Mouse (Mus musculus): ENCODE measurements around the gene Ky.

Ky gene

DNA sequence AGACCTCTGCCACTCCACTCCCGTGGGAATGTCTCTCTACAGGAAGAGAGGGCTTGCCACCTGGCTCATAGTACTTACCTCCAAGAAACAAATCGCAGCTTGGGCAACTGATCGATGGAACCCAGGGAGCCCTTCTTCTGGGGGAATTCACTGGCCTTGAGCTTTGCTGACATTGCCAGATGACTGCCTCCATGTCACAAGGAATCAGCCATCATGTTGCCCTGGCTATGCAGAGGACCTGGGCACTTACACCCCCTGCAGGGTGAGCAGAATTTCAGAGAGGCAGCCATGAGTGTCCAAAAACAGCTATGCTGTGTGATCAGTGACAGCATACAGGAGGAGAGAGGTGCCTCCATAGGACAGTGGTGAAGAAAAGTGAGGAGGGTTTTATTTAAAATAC, 48.2 kb downstream of the Ky start:
- no peak for DNase-seq

DNA sequence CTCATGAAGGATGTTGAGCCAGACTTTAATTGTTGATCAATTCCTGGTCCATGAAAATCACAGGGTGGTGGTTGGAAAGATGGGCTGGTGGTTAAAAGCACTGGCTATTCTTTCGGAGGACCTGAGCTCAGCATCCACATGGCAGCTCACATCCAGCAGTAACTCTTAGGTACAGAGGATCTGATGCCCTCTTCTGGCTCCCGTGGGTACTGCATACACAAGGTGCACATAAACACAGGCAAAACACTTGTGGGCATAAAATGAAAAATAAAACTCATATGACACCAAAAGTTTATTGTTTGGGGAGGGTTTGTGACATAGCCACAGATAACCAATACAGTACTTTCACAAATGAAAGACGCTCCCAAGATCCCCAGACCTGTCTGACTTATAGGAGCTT, 52.9 kb downstream of the Ky start:
- DNase-seq = no peak

DNA sequence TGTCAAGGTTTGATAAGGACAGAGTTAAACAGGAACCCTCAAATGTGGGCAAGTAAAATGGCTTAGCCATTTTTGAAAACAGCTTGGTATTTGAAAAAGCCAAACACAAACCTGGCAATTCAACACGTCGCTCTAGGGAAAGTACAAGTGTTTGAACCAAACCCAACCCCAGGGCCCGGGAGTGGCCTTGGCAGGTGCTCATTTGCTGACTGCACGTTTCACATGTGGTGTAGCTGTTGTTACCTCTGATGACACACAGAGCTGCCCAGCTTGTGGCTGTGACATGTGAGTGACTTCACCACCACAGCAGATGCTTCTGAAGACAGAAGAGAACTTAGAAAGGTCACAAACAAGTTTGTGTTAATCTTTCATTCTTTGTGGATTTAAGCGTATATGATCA, 67.3 kb downstream of the Ky start:
- DNase-seq = no peak

DNA sequence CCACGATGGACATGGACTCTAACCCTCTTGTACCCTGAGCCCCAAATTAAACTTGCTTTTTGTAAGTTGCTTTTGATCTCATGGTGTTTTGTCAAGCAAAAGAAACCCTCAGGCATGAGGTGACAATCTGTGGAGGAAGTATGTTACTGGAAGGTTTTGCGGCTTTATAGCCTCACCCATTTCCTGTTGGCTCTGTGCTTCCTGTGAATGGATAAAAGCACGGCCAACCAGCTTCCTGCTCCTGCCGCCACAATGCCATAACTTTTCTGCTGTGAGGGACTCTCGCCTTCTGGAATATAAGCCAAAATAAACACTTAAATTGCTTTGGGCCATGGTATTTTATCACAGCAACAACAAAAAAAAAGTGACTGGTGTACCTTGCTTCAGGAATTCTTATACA, 71.9 kb downstream of the Ky start:
- no peak for DNase-seq

DNA sequence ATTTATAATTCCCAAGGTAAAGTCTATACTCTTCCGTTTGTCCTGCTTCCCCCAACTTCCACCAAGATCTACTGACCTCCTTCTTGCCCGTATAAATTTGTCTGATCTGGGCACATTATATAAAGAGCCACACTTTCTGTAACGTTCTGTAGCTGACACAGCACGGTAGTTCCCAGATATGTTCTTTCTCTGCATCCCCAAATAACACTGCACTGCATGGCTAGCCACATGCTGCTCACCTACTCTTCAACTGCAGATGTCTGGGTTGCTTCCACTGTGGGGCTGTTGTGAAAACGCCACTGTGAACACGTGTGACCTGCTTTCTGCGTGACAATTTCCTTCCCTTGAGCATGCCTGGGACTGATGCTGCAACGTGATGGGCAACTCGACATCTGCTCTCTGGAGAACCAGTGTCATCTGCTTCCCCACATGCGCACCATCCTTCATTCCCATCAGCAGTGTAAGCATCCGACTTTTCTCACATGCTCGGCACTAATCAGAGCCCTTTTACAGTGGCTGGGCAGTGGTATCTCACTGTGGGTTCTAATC, 76.4 kb downstream of the Ky start:
- no peak for DNase-seq

DNA sequence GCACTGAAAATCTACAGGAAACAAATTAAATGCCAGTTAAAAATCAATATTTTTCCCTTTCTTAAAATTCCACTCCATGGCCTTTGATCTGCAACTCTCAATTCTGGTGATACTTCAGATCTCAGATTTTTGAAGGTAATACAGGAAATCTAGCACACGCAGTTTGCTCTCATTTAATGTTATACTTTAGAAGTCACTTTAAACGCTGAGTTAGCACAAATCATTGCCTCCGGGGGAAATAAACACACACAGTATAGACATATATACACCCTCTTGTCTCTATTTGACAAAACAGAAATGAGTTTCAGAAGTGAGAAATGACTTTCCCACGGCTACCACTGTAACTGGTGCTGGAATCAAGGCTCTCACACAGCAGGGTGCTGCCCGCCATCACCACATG, 81.8 kb downstream of the Ky start:
- DNase-seq = no peak

DNA sequence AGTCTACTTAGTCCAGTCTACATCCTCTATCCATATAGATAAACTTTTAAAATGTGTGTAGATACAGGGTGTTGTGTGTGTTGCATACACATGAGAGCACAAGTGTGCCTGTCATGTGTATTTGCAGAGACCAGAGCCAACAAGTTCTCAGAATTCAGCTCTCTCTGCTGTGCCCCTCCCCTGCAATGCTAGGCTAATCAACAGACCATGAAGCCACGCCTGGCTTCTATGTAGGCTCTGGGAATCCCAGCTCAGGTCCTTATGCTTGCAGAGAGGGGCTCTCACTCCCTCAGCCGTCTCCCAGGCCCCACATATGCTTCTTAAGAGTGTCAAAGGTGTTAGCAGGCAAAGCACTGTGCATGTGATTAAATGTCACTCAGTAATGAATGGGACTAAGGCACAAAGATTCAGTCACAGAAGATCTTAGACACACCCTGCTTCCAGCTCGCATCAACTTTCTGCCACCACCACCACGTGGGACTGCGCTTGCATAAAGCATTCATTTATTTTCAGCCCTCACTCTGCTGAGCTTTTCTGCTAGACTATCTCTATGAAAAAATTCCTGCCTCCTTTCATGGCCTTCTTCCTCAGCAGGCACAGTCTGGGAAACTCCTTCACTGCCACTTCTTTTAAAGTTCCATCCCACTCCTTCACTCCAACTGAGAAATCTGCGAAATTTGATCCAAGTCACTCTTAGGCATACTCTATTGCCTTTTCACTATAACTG, 89.3 kb downstream of the Ky start:
- DNase-seq = peak; percentile 27
